Mouse (Mus musculus) induced T-regulatory cell, adult 2 months (primary cell): Measurements from ENCODE around the gene Cdc42.

Source experiments
- DNase-seq: peaks from one replicate; pipeline ENCODE4 v3.0.0-alpha.2; 2012; ENCODE audit warnings: low read depth

The Cdc42 gene

GRCm38 (mm10) chr4:137371596-137372523 lies 14.3 kb upstream of the Cdc42 start:
- no peak for DNase-seq

GRCm38 (mm10) chr4:137369954-137370750 lies 12.6 kb upstream of the Cdc42 start:
- DNase-seq = peak; percentile 61

GRCm38 (mm10) chr4:137368198-137368597 lies 10.7 kb upstream of the Cdc42 start:
- no peak for DNase-seq

- DNase-seq = peak; percentile 90
Measured at GRCm38 (mm10) chr4:137367275-137368088, 10.0 kb upstream of the Cdc42 start.

- no peak for DNase-seq
Measured at GRCm38 (mm10) chr4:137366097-137366496, 8.6 kb upstream of the Cdc42 start.

- no peak for DNase-seq
Measured at GRCm38 (mm10) chr4:137365356-137366062, 8.0 kb upstream of the Cdc42 start.

- no peak for DNase-seq
Measured at GRCm38 (mm10) chr4:137364826-137365225, 7.3 kb upstream of the Cdc42 start.

- DNase-seq = no peak
Measured at GRCm38 (mm10) chr4:137360996-137361395, 3.5 kb upstream of the Cdc42 start.

GRCm38 (mm10) chr4:137358291-137359002 lies 927 bp upstream of the Cdc42 start:
- peak; percentile 78 for DNase-seq

- DNase-seq = peak; percentile 74
Measured at GRCm38 (mm10) chr4:137356674-137357510, 628 bp downstream of the Cdc42 start.

- DNase-seq = no peak
Measured at GRCm38 (mm10) chr4:137350627-137351026, 6.9 kb downstream of the Cdc42 start.

GRCm38 (mm10) chr4:137345790-137346189 lies 11.7 kb downstream of the Cdc42 start:
- DNase-seq = peak; percentile 68

- peak; percentile 56 for DNase-seq
Measured at GRCm38 (mm10) chr4:137345112-137345511, 12.4 kb downstream of the Cdc42 start.

GRCm38 (mm10) chr4:137342816-137343215 lies 14.7 kb downstream of the Cdc42 start:
- DNase-seq = no peak

GRCm38 (mm10) chr4:137339415-137339814 lies 18.1 kb downstream of the Cdc42 start:
- DNase-seq = no peak

GRCm38 (mm10) chr4:137336468-137336867 lies 21.1 kb downstream of the Cdc42 start:
- no peak for DNase-seq

GRCm38 (mm10) chr4:137332051-137332450 lies 25.5 kb downstream of the Cdc42 start:
- DNase-seq = no peak

GRCm38 (mm10) chr4:137326494-137326893 lies 31.0 kb downstream of the Cdc42 start:
- no peak for DNase-seq

GRCm38 (mm10) chr4:137324926-137325325 lies 32.6 kb downstream of the Cdc42 start:
- no peak for DNase-seq
